Mouse (Mus musculus): ENCODE results near the gene Kif3a.
A peak's percentile ranks its signal among the peaks of the same experiment; 100 is the strongest.

The Kif3a gene

DNA sequence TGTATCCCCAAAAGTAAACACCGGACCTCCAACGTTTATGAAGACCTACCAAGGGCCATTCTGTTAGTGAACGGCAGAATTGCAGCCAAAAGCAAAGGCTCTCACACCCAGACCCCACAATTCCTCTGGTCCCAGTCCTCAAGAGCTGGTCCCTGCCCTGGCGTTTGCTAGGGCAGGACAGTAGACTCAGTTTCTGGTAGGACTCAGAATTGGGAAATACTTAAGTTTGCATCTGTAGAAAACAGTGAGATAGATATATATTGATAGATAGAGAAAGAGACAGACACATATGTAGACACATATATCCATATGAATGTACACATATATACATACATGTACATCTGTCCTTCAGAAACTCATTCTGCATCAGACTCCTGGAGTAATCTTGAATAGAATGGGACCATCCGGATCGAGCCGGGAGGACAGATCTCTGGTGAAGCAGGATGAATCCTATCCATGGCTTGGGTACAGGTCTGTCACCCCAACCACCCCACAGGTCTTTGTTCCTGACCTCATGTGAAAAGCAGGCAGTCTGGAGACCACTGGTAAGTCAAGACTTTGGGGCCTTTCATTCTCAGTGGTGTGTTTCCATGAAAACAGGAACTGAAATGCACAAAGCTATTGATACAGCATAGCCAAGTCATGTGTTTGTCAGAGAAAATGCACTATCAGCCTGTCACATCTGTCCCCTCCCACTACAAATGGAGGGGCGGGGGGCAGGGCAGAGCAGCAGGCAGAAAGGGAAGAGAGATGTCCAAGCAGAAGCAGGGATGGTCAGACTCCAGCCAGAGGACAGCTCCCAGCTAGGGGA is 49.8 kb downstream of the Kif3a start:
- DNase-seq (ENCODE audit: low spot score) = no peak

DNA sequence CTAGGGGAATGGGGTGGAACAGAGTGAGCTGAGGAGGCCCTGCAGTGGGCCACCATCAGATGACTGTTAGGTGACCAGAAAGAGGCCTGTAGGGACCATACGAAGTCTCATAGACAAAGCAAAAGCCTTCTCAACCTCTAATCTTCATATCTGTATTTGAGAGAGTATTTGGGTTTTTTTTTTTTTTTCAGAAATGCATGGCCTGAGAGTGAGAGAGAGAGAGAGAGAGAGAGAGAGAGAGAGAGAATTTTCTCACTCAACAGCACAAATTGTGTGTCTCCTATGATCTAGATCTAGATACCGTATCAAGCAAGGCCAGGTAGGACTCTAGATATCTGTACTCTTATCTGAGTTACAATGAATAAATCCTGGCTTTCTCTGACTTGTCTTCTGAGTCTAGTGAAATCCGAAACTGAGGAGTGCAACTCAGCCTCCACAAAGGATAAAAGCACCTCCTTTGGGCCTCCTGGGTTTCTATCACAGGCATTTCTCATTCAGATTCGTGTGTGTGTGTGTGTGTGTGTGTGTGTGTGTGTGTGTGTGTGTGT is 50.5 kb downstream of the Kif3a start:
- no peak for DNase-seq (ENCODE audit: low spot score)

DNA sequence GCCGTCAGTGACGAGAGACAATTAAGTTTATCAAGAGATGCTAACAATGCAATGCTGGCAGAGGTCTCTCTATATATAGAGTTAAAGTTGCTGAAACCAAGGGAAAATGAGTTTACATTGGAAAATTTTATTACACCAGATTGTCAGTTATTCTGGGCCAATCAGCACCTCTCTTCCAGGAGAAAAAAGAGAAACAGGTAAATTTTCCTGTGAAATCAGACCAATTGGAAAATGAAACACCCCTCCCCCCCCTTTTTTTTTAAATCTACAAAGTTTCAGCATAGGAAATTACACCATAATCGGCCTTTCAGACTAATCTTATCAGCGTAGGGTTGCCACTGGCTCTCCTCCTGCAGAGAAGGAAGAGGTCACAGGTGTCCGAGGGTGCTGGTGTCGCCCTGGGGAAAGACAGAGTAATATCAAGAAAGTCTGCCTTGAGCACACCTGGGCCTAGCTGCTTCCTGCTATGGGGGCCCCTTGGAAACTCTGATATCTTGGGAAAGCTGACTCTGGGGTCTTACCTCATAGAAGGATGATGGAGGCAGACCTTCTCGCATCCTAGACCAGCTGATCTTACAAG is 51.5 kb downstream of the Kif3a start, which contains the start of gene Il4:
TSS of gene Il4 (minus strand) at position 51 of the 580 bp plus-strand sequence.
- DNase-seq (ENCODE audit: low spot score) = no peak

DNA sequence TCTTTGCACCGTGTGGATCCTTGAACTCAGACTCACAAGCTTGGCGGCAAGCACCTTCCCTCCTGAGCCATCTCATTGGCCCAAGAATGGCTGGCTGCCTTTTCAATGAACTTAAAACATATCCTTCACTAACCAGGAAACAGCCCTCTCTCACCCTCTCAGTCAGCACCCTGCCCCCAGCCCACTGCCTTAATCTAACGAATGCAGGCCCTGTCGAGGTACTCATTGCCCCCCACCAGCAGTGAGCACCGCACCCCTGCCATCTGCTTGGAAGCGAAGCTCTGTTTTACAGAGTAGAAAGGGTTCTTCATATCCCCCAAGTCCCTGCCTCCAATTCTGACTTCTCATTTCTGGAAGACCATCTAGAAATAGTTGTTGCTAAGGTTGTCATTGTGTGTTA is 52.2 kb downstream of the Kif3a start:
- DNase-seq (ENCODE audit: low spot score) = no peak

DNA sequence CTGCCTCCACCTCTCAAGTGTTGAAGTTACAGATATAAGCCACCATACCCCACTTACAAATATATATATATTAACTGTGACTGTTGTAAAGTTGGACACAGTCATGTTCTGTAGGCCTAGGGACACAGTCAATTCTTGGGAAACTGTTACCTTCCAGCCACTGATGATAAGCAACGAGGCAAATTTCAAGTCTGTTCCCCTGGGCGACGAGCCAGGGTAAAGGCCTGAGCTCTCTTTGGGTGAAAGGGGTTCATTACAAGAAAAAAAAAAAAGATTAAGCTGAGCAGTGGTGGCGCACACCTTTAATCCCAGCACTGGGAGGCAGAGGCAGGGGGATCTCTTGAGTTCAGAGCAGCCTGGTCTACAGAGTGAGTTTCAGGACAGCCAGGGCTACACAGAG is 52.9 kb downstream of the Kif3a start:
- no peak for DNase-seq (ENCODE audit: low spot score)

DNA sequence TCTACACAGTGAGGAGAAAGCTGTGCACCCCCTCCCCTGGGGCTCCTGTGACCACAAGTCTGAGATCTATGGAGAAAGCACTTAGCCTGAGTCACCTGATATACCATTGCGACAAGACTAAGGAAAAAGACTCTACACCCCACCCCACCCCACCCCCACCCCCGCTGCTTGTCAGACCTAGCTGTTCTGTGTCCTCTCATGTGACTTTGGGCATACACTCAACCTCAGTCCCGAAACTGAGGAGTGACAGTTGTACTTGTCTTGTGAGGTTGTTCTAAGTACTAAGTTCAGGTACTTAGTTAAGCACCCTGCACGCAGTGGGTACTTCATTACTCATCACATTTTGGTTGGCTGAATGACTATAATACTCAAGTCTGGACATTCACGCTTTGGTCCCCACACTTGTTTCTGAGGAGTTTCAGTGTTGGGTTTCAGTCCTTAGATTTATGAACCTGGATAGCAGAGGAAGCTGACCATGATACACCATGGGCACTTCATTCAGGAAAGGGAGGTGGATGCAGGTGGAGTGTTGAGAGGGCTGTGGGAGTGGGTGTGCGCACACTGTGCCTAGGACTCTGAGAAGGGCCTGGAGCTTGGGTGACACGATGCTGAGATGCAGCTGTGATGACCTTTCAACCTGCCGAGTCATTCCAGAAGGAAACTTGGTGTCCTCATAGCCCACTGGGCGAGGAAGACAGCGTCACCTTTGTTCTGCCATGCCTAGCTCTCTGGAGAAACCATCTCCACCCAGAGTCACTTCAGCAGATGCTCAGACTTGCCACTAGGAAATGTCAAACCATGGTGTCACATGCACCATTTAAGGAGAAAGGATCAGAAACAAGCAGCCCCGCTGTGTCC is 54.6 kb downstream of the Kif3a start:
- DNase-seq (ENCODE audit: low spot score) = no peak

DNA sequence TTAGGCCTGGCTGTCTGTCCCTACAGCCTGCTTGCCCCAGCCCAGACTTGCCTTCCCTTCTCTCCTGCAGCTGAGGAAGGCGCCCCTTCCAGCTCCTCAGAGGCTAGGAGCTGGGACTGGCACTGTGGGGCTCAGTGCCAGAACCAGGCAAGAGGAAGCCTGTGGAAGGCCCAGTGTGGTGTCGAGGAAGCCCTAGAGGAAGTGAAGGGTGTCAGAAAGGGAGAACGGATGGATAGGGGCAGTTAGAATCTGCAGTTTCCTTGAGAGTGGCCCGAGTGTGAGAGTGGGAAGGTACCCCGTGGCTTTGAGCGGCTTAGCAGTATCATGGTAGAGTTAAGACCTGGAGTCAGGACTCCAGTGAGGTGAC is 55.2 kb downstream of the Kif3a start:
- no peak for DNase-seq (ENCODE audit: low spot score)

DNA sequence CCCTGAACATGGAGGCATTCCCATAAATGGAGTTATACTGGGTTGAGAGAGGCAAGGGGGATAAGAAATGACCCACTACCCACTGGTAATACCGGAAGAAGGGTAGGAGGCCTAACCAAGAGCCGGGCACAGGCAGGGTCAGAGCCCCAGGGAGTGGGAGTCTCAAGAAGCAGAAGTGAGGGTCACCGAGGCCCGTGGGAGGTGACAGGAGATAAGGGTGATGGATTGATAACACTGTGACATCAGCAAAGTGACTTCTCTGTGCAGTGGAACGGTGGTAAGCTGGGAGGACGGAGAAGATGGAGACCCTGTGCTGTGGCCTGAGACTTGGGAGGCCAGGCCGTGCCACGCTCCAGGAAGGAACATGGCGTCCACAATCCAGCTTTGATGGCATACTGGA is 56.4 kb downstream of the Kif3a start:
- DNase-seq (ENCODE audit: low spot score) = no peak

DNA sequence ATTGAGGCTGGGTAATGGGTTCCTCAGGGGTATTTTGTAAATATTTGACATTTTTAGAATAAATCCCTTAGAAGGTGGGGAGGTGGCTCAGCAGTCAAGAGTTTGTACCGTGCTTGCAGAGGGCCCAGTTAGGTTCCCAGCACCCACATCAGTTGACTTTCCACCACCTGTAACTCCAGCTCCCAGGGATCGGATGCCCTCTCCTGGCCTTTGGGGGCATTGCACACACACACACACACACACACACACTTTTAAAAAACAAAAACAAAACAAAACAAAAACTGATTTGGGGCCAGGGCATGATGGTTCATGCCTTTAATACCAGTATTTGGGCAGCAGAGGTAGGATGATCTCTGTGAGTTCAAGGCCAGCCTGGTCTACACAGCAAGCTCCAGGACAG is 56.9 kb downstream of the Kif3a start:
- no peak for DNase-seq (ENCODE audit: low spot score)

DNA sequence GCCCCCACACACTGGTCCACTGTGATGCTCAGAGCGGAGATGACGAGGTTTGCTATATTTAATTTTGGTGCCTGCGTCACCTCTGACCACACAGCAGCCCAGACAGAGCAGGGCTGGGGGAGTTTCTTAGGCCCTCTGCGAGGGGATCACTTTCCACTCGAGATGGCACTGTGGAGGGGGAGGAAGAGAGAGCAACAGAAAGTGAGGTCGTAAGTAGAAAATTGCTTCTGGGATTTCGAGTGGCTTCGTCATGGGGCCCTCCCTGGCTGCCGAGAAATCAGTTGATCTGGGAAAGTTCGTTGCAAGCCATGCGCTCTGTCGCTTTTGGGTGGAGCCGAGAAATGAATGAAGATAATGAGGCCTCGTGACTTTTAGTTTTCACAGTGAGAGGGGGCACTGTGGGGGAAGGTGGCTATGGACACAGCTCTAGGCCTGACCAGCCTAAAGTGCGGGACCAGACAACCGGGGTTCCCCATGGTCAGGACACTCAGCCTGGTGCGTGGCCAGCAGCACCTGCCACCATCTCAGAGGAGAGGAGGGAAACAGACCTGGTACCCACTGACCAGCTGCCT is 59.7 kb downstream of the Kif3a start:
- DNase-seq (ENCODE audit: low spot score) = peak; percentile 64

- peak; percentile 90 for DNase-seq (ENCODE audit: low spot score)
Observed at GRCm38 (mm10) chr11:53627859-53628258, 60.7 kb downstream of the Kif3a start.

DNA sequence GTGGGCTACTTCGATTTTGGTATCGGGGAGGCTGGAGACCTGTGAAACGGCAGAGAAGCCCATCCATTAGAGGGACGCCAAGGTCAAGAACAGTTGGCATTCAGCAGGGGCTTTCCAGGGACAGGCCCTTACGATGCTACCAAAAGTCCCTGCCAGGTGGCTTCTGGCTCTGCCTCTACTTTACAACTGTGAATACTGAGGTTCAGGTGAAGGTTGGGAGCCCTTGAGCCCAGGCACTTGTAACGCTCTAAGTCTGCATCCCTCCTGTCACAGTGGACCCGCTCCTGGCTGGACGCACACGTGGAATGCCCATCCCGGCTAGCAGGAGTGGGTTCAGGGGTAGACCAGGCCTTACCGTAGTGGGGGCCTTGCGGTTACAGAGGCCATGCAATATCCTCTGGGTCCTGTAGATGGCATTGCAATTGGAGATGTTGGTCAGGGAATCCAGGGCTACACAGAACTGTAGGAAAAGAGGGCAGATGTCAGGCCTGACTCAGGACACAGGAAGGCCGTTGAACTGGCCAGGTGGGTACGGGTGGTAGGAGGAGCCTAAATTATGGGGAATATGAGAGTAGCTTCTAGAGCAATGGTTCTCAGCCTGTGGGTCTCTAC is 65.0 kb downstream of the Kif3a start:
- no peak for DNase-seq (ENCODE audit: low spot score)

DNA sequence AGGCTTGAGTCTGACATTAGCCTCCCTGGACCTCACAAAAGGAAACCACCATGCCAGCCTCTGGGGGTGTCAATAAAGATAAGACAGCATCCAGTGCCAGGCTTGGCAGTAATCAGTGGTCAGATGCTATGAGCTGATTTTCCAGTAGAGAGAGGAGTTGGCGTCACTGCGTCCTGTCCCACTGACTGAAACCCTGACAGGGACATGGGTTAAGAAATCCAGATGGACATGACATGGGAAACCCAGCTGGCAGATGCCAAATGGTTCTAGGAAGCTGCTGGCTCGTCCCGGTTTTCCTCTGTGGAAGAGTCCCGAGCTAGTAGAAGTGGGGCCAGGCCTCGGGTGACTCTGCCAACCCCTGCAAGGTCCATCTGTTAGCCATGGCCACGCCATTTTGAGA is 66.5 kb downstream of the Kif3a start:
- no peak for DNase-seq (ENCODE audit: low spot score)

- no peak for DNase-seq (ENCODE audit: low spot score)
Observed at GRCm38 (mm10) chr11:53634556-53634955, 67.4 kb downstream of the Kif3a start, which contains the start of gene Il13. Gene Il13, minus strand, starts transcription at chr11:53634702.

DNA sequence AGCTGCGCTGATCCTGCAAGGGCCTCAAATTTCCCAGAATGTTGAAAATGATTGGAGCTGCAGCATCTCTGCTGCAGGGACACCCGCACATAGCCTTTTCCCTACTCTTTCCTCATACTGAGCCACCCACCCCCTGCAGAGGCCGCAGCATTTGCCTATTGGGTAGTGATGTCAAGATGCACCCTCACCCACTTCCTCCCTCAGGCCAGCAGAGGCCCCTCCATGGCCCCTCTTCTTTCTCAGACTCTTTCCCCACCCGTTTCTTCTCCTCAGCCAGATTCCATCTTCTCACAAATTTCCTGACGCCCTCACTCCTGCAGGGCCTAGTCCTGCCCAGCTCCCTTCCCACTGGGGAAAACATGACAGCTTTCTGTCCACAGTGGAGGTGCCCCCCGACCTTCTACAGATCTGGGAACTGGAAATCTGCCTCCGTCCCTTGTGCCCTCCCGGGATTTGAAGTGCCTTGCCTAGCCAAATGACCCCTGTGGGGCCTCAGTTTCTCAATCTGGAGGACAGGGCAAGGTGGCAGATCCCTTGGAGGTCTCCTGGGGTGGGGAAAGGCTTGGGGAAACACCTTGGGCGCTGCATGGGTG is 68.5 kb downstream of the Kif3a start:
- no peak for DNase-seq (ENCODE audit: low spot score)

DNA sequence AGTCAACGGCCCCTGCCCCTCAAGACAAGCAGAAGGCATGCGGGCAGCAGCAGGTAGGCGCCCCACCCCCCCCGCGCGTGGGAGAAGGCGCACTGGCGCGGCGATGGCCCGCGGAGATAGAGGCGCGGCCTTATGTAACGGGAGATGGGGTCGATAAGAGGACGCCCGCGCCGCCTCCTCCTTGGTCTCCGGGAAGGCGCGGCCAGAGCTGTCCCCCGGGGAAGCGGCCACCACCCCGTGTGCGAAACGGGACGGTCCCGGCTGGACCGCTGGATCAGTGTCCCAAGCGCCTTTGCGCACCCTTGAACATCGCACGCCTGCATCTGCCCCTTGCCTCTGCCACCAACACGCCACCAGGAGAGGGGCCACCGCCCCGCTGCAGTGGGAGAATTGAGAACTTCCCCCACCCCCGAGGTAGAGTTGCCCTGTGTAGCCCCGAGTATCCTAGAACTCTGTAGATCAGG is 69.0 kb downstream of the Kif3a start:
- DNase-seq (ENCODE audit: low spot score) = no peak

DNA sequence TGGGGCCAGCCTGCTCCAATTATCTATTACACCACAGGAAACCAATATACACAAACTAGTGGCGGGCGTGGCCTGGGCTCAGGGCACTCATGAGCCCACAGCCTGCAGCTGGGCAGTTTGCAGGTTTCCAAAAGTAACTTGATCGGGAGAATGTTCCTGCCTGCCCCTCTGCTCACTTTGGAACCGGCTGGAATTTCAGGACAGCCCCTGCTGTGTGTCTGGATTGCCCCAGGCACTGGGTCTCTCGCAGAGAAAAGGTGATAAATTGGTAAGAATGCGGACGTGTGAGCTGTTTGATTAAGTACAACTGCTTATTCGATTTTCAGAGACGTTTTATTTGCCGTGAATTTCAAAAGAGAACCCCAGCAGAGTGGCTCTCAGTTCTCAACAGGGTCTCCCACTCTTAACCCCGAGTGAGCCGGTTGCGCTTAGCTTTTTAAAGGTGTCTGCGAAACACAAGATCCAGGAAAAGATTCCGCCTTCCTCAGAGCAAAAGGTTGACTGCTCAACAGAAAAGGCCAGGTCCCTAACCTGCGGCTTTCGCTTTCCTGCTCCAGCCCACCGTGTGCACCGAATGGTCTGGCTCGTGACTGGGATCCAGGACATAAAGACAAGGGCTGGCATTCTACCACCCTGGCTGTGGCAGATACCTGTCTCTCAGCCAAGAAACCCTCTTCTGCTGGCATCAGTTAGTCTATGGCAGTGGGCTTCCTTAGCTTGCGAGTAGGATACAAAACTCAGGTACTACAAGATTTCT is 70.0 kb downstream of the Kif3a start:
- DNase-seq (ENCODE audit: low spot score) = no peak

DNA sequence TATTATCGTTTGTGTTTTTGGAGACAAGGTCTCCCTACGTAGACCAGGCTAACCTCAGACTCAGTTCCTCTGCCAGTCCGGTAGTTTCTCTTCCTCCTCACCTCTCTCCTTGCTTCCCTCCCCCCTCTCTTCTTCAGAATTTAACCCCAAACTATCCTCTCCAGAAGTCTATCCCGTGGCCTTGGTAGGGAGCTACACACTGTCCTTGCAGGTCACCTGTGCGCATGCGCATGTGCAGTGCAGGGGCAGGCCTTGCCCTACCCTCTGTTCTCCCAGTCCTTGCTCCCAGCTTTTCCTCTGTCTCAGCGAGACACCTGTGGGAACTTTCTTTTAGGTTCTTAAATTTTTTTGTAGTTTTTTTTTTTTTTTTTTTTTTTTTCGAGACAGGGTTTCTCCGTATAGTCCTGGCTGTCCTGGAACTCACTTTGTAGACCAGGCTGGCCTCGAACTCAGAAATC is 70.7 kb downstream of the Kif3a start:
- no peak for DNase-seq (ENCODE audit: low spot score)

- no peak for DNase-seq (ENCODE audit: low spot score)
Observed at GRCm38 (mm10) chr11:53642744-53643279, 75.6 kb downstream of the Kif3a start.

GRCm38 (mm10) chr11:53644017-53644416 is 76.8 kb downstream of the Kif3a start:
- no peak for DNase-seq (ENCODE audit: low spot score)

All from c-Kit-positive CD71-positive TER-119-positive erythroid progenitor cells, embryonic 14.5 days (primary cell).